Mouse (Mus musculus) small intestine, adult 2 months (tissue): ENCODE measurements around the gene Cyfip1.

Source experiments
- CTCF ChIP-seq: fragments of 200-500 bp; IDR thresholded peaks from 2 replicates; pipeline ENCODE4 v1.5.1; 2012; ENCODE audit warnings: low read depth, mild to moderate bottlenecking, control low read depth, inconsistent platforms, low read length, moderate library complexity, mixed read lengths; ENCODE audit not compliant: insufficient replicate concordance, insufficient read length; ENCODE audit errors: extremely low read depth
- POLR2A ChIP-seq: fragments of 200-500 bp; IDR thresholded peaks from 2 replicates; pipeline ENCODE4 v1.6.1; 2012; ENCODE audit warnings: low read depth, mild to moderate bottlenecking, control low read depth, inconsistent platforms, low read length, moderate library complexity

DNA sequence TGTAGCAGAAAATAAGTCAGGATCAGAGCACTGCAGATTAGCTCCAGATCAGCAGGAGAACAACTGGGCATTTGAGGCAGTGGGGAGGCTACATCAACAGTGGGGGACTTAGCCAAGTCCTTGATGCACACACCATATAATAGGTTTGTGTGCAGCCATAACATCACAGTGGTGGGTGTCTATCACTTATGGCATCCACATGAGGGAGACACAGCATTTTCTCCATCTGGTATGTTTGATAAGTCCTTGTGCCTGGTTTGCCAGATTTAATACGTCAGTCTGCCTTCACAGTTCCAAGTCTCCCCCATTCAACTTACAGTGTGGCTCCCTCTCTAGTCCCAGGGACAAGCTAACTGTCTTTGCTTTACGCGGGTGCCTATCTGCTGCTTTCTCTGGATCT is 49.3 kb upstream of the Cyfip1 start:
- TF ChIP-seq CTCF: no peak
- no peak for TF ChIP-seq POLR2A
